Mouse (Mus musculus) cerebral cortex, adult 2 months (tissue): Measurements from ENCODE around the gene Agpat1.

ENCODE experiments used
- WGBS: fragments of 180-500 bp; shearing (Covaris S2); methylation state at CpG from one replicate; pipeline ENCODE4 v1.1.7; 2018; 5-methylcytosine and 5-hydroxymethylcytosine counted together

Gene Agpat1

GRCm38 (mm10) chr17:34586796-34587422 lies 17.2 kb upstream of the Agpat1 start:
- WGBS: under 1% methylated on average over 38 of the region's 38 CpGs

DNA sequence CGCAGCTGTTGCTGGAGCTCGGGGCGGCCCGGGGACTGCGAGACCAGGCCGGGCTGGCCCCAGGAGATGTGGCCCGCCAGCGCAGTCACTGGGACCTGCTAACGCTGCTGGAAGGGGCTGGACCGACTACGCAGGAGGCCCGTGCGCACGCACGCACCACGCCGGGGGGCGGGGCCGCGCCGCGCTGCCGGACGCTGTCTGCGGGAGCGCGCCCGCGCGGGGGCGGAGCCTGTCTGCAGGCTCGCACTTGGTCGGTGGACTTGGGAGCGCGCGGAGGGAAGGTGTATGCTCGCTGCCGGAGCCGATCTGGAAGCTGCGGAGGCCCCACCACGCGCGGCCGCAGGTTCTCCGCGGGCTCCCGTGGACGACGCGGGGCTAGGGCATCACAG lies 16.6 kb upstream of the Agpat1 start:
- under 1% methylated on average over 49 of the region's 50 CpGs for WGBS

DNA sequence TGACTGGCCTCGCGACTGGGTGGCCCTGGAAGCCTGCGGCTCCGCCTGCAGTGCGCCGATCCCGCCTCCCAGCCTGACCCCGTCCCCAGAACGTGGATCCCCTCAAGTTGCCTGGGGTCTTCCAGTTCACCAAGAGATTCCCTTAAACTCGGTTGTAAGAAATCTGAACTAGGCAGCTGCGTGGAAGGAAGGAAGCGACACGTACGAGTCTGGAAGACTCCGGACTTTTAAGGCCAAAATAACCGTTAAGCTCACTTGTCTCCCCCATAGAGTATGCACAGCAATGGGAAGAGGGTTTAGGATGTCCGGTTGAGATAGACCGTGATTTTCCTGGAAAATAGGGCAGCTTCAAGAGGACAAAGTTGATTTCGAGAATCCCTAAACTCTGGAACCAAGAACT lies 16.2 kb upstream of the Agpat1 start:
- 2% methylated on average over 19 of the region's 19 CpGs for WGBS

DNA sequence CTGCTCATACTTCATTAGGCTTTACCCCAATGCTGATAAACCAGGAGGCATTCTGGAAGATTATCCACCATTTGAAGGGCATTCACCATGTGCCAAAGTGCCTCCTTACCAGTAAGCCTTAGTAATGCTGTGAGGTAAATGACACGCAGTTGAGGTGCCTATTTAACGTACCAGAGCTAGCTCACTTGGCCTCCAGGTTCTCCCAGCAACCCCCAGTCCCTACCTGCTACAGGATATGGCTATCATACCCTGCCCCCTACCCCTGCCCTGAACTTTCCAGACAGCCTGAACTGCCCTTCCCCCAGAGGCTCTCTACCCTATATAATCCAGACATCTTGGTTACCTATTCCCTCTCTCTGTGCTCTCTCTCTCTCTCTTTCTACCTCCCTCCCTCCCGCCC lies 15.3 kb upstream of the Agpat1 start:
- 72% methylated on average over 3 of the region's 3 CpGs for WGBS

DNA sequence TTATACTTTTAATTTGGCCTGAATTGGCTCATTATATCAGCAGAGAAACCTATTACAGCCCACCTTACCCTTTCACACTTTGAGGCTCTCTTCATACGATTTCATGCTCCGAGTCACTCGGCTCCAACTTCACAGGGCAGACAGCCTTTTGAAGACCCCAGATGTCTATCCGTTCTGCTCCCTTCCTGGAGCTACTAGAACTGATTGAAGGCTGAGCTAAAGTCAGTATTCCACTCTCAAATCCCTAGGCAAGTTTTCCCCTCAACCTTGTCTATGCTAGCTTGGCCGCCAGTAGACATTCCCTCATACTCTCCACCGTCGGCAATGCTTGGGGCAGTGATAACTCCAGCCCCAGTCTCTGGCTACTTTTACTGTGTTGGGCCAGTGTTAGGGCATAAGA lies 14.9 kb upstream of the Agpat1 start:
- 60% methylated on average over 7 of the region's 7 CpGs for WGBS

DNA sequence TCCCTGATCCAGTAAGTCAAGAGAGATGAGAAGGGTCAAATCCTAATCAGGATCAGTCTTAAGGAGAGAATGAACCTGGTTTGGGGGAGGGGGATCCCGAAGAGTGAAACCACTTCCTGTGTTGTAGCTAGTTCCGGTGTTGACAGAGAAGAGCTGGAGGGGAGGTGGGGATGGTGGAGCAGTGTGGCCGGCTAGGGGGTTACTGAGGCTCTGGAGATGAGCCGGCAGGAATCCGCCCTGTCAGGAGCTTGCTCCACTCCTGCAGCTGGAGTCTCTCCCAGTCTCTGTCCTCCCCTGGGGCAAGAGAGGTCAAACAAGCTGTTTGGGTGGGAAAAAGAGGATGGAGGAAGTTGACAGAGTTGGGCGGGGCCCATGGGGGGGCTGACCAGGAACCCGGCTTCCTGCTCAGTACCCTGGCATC lies 14.4 kb upstream of the Agpat1 start, which contains the start of gene Gpsm3:
TSS of gene Gpsm3 (plus strand) at position 126 of the 421 bp plus-strand sequence.
- 46% methylated on average over 7 of the region's 7 CpGs for WGBS

GRCm38 (mm10) chr17:34590154-34590987 lies 13.7 kb upstream of the Agpat1 start:
- 69% methylated on average over 15 of the region's 15 CpGs for WGBS

DNA sequence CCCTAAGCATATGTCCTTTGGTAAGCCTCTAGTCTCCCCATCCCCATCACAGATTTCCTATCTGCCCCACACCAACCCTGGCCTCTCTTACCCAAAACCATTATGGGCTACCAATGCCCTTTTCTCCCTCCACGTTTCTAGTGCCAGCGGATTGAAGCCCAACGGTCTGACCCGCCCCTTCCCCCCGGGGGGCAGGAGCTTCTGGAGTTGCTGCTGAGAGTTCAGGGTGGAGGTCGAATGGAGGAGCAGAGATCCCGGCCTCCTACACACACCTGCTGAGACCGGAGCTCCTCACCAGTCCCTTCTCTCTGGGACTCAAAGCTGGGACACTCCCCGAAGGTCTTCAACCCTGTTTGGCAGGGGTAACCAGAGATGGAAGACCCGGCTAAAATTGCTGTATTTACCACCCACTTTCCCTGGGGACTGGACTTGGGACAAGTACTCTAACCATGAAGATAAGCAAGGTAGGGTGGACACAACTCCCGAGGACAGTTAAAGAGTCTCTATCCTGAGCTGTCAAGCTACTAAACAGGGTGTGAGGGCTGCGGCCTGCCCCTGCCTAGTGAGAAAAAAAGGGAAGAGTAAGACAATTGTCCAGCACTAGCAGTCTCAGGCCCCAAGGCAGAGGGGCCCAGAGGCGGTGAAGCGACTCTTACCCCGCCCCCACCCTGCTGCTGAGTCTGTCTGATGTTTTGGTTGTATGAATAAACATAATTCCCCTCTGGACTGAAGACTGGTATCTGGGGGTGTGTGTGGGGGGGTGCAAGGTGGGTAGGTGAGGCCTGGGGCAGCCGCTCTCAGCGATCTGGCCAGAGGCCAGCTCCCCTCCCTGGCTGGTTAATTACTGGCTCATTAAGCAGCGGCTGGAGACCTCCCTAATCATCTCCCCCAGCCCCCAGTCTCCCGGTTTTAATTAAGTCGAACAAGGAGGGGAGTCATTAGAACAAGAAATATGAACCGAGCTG lies 12.8 kb upstream of the Agpat1 start, which contains the start of gene Pbx2:
TSS of gene Pbx2 (plus strand) at position 238 of the 965 bp plus-strand sequence.
- 8% methylated on average over 21 of the region's 21 CpGs for WGBS

GRCm38 (mm10) chr17:34591994-34592375 lies 12.1 kb upstream of the Agpat1 start:
- 1% methylated on average over 31 of the region's 35 CpGs for WGBS

DNA sequence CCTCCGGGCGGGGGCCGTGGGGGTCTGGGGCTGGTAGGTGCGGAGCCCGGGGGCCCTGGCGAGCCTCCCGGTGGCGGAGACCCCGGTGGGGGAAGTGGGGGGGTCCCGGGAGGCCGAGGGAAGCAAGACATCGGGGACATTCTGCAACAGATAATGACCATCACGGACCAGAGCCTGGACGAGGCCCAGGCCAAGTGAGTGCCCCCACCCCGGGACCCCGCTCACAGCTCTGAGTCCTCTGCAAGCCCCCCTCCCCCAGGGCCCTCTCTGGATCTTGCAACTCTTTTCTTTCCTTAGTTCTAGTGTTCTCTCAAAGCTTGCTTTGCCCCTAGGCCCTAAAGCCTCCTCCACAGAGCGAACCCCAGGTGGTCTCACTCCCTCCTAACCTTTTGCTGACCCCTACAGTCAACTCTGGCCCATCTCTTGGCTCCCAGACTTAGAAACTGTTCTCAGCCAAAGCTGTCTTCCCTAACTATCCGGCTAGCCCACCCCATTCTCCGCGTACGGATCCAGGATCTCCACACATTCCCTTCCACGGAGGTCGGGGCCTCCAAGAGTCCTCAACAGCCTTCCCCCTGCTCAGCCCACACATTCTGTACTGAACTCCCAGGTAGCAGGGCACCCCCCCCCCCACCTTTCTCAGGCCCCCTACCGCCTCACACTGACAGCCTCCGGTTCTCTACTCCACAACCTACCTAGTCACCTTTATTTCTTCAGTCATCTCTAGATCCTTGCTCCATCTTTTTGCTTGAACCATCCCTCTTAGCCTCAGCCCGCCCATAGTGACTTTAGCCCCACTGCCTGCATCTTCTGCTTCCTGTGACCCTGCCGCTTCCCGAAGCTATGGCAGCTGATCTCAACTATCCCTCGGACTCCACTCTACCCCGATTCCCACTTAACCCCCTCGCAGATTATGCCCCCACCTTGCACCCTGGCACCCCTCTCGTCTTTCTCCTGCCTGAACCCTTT lies 11.2 kb upstream of the Agpat1 start:
- WGBS: 1% methylated on average over 24 of the region's 32 CpGs

DNA sequence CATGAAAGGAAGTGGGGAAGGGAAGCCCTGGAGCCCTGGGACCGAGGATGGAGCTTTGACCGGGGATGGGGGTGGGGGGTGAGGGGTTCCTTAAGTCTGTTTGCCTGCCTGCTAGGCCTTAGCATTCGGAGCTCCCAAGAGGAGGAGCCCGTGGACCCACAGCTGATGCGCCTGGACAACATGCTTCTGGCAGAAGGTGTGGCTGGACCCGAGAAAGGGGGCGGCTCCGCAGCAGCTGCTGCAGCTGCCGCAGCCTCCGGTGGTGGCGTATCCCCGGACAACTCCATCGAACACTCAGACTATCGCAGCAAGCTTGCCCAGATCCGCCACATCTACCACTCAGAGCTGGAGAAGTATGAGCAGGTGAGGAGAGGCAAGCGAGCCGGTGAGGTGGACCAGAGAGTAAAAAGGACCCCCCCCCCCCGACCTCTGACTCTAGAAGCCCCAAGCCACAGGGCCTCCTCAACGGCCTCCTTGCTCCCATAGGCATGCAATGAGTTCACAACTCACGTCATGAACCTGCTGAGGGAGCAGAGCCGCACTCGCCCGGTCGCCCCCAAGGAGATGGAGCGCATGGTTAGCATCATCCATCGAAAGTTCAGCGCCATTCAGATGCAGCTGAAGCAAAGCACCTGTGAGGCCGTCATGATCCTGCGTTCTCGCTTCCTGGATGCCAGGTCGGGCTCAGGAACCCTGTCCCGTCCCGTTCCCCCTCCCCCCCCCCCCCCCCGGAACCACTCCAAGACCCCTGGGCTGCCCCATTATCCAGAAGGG lies 10.1 kb upstream of the Agpat1 start:
- WGBS: 46% methylated on average over 34 of the region's 34 CpGs

DNA sequence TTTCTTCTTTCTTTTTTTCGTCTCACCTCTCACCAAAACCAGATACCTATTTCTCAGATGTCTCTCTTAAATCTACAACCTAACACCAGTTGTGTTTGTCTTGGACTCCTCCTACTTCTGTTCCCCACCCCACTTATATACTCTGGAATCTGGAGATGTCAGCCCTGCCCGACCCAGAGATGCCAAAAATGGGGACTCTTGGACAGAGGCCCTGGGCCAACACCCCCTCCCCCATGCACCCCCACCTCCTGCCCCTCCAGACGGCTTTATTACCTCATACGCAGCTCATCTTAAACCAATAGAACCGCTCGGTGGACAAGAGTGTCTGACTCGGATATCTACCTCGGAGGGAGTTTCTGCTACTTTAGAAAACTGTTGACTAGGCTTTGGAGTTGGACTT lies 8.0 kb upstream of the Agpat1 start:
- 73% methylated on average over 8 of the region's 8 CpGs for WGBS

DNA sequence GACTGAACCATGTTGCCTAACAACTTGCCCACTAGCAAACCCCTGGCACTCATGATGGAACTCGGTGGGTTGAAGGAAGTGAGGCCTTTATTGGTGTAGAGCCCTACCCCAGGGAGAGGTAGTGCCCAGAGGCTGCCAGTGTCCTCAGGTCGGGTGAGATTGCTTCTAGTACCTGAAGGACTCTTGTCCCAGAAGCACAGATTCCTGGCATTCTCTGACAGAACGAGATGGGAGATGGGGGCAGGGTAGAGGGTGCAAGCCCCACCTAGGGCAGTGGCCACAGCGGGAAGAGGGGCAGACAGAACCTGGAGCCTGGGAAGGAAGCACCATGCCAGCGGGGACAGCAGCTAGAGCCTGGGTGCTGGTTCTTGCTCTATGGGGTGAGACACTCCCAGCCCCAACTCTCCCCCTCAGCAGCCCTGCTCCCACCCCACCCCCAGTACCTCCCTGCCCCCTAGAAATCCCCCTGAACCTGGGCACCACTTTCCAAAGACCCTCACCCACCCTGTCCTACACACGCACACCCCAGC lies 6.4 kb upstream of the Agpat1 start, which contains the start of gene Ager:
TSS of gene Ager (plus strand) at position 297 of the 530 bp plus-strand sequence.
- 18% methylated on average over 6 of the region's 6 CpGs for WGBS

GRCm38 (mm10) chr17:34599891-34600290 lies 4.2 kb upstream of the Agpat1 start:
- 68% methylated on average over 9 of the region's 9 CpGs for WGBS

DNA sequence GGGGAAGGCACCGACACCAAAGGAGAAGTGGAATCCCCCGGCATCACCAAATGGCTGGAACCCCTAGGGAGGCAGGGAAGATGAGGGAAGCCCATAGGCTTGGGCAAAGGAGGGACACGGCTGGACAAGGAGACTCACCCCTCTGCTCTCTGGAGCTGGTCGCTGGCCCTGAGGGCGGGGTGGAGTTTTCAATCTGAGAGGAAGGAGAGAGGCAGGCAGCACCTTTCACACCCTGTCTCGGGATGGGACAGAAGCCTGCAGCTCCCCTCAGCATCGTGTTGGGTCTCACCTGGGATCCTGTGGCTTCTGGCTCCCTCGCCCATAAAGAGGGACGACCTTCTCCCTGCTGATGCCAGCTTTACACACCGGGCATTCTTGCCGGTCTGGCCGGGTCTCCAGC lies 2.3 kb upstream of the Agpat1 start:
- WGBS: 84% methylated on average over 12 of the region's 12 CpGs

DNA sequence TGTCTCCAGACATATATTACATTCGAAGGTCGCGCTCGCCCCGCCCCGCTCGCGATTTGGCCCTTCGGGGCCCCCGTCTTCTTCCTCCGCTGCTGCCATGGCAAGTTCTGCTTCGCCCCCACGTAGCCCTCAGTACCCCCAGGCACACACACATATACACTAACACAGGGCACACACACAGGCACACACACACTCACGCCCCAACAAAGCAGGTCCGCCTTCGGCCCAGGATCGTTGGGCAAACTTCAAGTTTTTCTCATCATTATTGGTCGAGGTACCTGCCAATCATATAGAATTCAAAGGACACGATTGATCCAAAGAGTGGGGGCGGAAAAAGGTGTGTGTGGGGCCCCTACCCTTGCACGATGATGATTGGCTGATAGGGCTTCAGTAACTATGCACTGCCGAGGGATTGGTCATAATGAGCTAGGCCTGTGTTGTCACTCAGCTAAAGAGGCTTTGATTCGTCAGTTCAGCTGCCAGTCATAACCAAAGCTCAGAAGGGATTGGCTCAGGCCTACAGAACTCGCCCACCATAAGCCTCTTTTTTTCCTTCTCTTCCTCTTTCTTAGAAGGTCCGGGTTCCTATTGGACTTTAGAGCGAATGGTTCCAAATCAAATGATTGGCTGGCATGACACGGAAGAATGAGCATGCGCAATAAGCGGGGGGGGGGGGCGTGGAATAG lies 544 bp upstream of the Agpat1 start, which contains the start of gene Rnf5:
TSS of gene Rnf5 (minus strand) at position 316 of the 686 bp plus-strand sequence.
- WGBS: under 1% methylated on average over 30 of the region's 30 CpGs

- 13% methylated on average over 24 of the region's 24 CpGs for WGBS
Observed at GRCm38 (mm10) chr17:34604511-34605237, 612 bp downstream of the Agpat1 start.

GRCm38 (mm10) chr17:34605609-34606008 lies 1.5 kb downstream of the Agpat1 start:
- under 1% methylated on average over 30 of the region's 30 CpGs for WGBS
